Mouse (Mus musculus): ENCODE measurements around the gene Adgrv1. TPM values are rescaled to one million over a fixed set of nuclear protein-coding genes. Genes with fewer than 3 reads are reported as not detected.

Gene Adgrv1
- total and polyA plus RNA-seq, 3 experiments = 0.17 to 0.44 (median 0.27) TPM

DNA sequence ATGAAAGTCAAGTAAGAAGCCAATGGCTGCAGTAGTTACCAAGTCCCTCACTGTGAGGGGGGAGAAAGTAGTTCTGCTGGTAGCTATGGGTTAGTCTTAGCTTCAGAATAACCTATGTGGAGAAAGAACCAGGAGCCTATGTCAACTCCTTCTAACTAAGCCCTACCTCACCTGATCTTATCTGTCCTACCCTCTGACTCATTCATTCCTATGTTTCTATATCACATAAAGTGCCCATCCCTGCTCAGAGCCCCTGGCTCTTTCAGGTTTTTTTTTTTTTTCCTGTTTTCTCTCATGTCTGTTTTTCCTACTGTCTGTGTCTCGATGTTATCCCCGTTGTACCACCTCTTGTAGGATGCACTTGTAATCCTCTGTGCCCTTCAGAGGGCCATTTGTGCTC lies 536.5 kb downstream of the Adgrv1 start:
- TF ChIP-seq MXI1 (IDR thresholded peaks at IDR 0.05; ENCODE audit: low read depth, low read length) (no peak), ZKSCAN1 (IDR thresholded peaks at IDR 0.05; ENCODE audit: borderline replicate concordance, low read depth, low read length) (no peak)
- in situ Hi-C loops (cut with MboI; ENCODE audit: low pct_ligation_motif_present, low pct_unique_long_range_greater_than_20kb, low sequenced_read_pairs) = no loop called here
- H3K9me3 ChIP-seq (replicated peaks; ENCODE audit: low read length) = no peaks in the 10 kb centered on the region
- no peak overlapping the region for H3K4me3 ChIP-seq (replicated peaks in 1 of 3; ENCODE audit: low read depth in 2 of 3, low read length in 2 of 3, poor library complexity in 1 of 3)
- no peaks in the 10 kb centered on the region for H3K79me2 ChIP-seq (replicated peaks; ENCODE audit: control insufficient read depth, extremely low read depth, insufficient read depth, poor library complexity, severe bottlenecking)
- H3K4me1 ChIP-seq (ENCODE audit: control insufficient read depth in 1 of 2, insufficient read depth in 2 of 2) = no peaks in the 10 kb centered on the region
- H3K36me3 ChIP-seq (replicated peaks in 1 of 2; ENCODE audit: control insufficient read depth in 1 of 2, insufficient read depth in 1 of 2, low read length in 1 of 2) = no peaks in the 10 kb centered on the region
- no peak overlapping the region for H3K27ac ChIP-seq (ENCODE audit: insufficient read depth, low read depth)
- H3K4me2 ChIP-seq (ENCODE audit: insufficient read depth, low read depth, poor library complexity, severe bottlenecking) = no peak overlapping the region
- dilution Hi-C loops (cut with MboI; ENCODE audit: extremely low pct_ligation_motif_present, extremely low pct_unique_long_range_greater_than_20kb, low sequenced_read_pairs) = no loop called here
- H3K27me3 ChIP-seq (replicated peaks) = no peaks in the 10 kb centered on the region
- no peak overlapping the region for H3K9ac ChIP-seq (ENCODE audit: insufficient read depth, low read depth)
- DNase-seq (ENCODE audit: extremely low read depth) = no peak

DNA sequence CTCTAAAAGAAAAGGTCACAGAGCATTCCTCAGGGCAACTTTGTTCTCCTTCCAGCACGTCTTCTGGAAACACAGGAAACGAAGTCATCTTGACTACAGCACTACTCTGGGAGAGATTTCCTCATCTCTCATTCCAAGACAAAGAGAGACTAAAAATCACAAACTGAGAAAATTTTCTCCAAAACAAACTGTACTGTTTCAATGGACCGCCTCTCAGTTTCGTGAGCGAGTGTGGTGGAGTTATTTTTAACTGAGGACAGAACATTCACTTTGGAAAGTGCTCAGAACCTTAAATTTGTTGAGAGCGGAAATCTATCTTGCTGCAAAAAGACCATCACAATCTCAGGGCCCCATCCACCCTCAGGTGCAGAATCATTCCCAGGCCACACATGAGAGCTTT lies 538.4 kb downstream of the Adgrv1 start:
- Histone ChIP-seq H3K27ac (ENCODE audit: insufficient read depth, low read depth) (no peak overlapping the region), H3K4me3 (replicated peaks in 1 of 3; ENCODE audit: low read depth in 2 of 3, low read length in 2 of 3, poor library complexity in 1 of 3) (no peak overlapping the region), H3K9ac (ENCODE audit: insufficient read depth, low read depth) (no peak overlapping the region), H3K4me1 (ENCODE audit: control insufficient read depth in 1 of 2, insufficient read depth in 2 of 2) (no peaks in the 10 kb centered on the region), H3K36me3 (replicated peaks in 1 of 2; ENCODE audit: control insufficient read depth in 1 of 2, insufficient read depth in 1 of 2, low read length in 1 of 2) (no peaks in the 10 kb centered on the region), H3K27me3 (replicated peaks) (no peaks in the 10 kb centered on the region), H3K79me2 (replicated peaks; ENCODE audit: control insufficient read depth, extremely low read depth, insufficient read depth, poor library complexity, severe bottlenecking) (no peaks in the 10 kb centered on the region), H3K9me3 (replicated peaks; ENCODE audit: low read length) (no peaks in the 10 kb centered on the region), H3K4me2 (ENCODE audit: insufficient read depth, low read depth, poor library complexity, severe bottlenecking) (no peak overlapping the region)
- no peak for DNase-seq (ENCODE audit: extremely low read depth)
- dilution Hi-C loops (cut with MboI; ENCODE audit: extremely low pct_ligation_motif_present, extremely low pct_unique_long_range_greater_than_20kb, low sequenced_read_pairs) (no loop called here), in situ Hi-C loops (cut with MboI; ENCODE audit: low pct_ligation_motif_present, low pct_unique_long_range_greater_than_20kb, low sequenced_read_pairs) (no loop called here)
- TF ChIP-seq TBP (conservative IDR thresholded peaks at IDR 0.05; ENCODE audit: low read depth, low read length) (no peak), SIN3A (IDR thresholded peaks at IDR 0.05; ENCODE audit: low read length) (no peak), CHD2 (IDR thresholded peaks at IDR 0.05; ENCODE audit: low read length) (no peak), MAZ (IDR thresholded peaks at IDR 0.05; ENCODE audit: low read depth, low read length) (no peak), MAFK (IDR thresholded peaks at IDR 0.05; ENCODE audit: insufficient replicate concordance, low read length) (no peak), JUN (IDR thresholded peaks at IDR 0.05; ENCODE audit: insufficient read depth, low read depth, low read length) (no peak), GABPA (IDR thresholded peaks at IDR 0.05; ENCODE audit: insufficient replicate concordance, low read depth, low read length) (no peak)

- Histone ChIP-seq H3K9me3 (replicated peaks; ENCODE audit: low read length) (peaks cover 3% of the 10 kb centered on the region), H3K4me2 (ENCODE audit: insufficient read depth, low read depth, poor library complexity, severe bottlenecking) (no peak overlapping the region), H3K9ac (ENCODE audit: insufficient read depth, low read depth) (no peak overlapping the region), H3K4me1 (ENCODE audit: control insufficient read depth in 1 of 2, insufficient read depth in 2 of 2) (no peaks in the 10 kb centered on the region), H3K27me3 (replicated peaks) (no peaks in the 10 kb centered on the region), H3K27ac (ENCODE audit: insufficient read depth, low read depth) (no peak overlapping the region; the same call in 1 of the 2 replicates), H3K79me2 (replicated peaks; ENCODE audit: control insufficient read depth, extremely low read depth, insufficient read depth, poor library complexity, severe bottlenecking) (no peaks in the 10 kb centered on the region), H3K36me3 (replicated peaks in 1 of 2; ENCODE audit: control insufficient read depth in 1 of 2, insufficient read depth in 1 of 2, low read length in 1 of 2) (no peaks in the 10 kb centered on the region), H3K4me3 (replicated peaks in 1 of 3; ENCODE audit: low read depth in 2 of 3, low read length in 2 of 3, poor library complexity in 1 of 3) (no peak overlapping the region)
- in situ Hi-C loops (cut with MboI; ENCODE audit: low pct_ligation_motif_present, low pct_unique_long_range_greater_than_20kb, low sequenced_read_pairs) = no loop called here
- TF ChIP-seq RAD21 (IDR thresholded peaks at IDR 0.05; ENCODE audit: low read depth, low read length) (no peak), MAZ (IDR thresholded peaks at IDR 0.05; ENCODE audit: low read depth, low read length) (no peak), USF2 (conservative IDR thresholded peaks at IDR 0.05; ENCODE audit: low read depth, low read length) (no peak), USF1 (IDR thresholded peaks at IDR 0.05; ENCODE audit: low read depth, low read length) (no peak), MAX (IDR thresholded peaks at IDR 0.05; ENCODE audit: low read length) (no peak), ETS1 (conservative IDR thresholded peaks at IDR 0.05; ENCODE audit: low read depth, low read length) (no peak), CTCF (conservative IDR thresholded peaks at IDR 0.05 in 1 of 2, IDR thresholded peaks at IDR 0.05 in 1 of 2; ENCODE audit: low read depth in 2 of 2, low read length in 2 of 2) (no peak), BHLHE40 (IDR thresholded peaks at IDR 0.05; ENCODE audit: low read depth, low read length) (no peak), SMC3 (IDR thresholded peaks at IDR 0.05; ENCODE audit: low read depth, low read length) (no peak), ZC3H11A (IDR thresholded peaks at IDR 0.05; ENCODE audit: low read depth, low read length) (no peak), KAT2A (IDR thresholded peaks at IDR 0.05; ENCODE audit: insufficient replicate concordance, low read length) (no peak), TBP (conservative IDR thresholded peaks at IDR 0.05; ENCODE audit: low read depth, low read length) (no peak), MEF2A (IDR thresholded peaks at IDR 0.05; ENCODE audit: borderline replicate concordance, low read depth, low read length) (no peak), MXI1 (IDR thresholded peaks at IDR 0.05; ENCODE audit: low read depth, low read length) (no peak)
- DNase-seq (ENCODE audit: extremely low read depth) = no peak
- dilution Hi-C loops (cut with MboI; ENCODE audit: extremely low pct_ligation_motif_present, extremely low pct_unique_long_range_greater_than_20kb, low sequenced_read_pairs) = no loop called here
Measured at GRCm38 (mm10) chr13:81090051-81090836, 542.7 kb downstream of the Adgrv1 start.

Data from CH12.LX (cell line).